Mouse (Mus musculus): Measurements from ENCODE around the gene Suds3.

The Suds3 gene

DNA sequence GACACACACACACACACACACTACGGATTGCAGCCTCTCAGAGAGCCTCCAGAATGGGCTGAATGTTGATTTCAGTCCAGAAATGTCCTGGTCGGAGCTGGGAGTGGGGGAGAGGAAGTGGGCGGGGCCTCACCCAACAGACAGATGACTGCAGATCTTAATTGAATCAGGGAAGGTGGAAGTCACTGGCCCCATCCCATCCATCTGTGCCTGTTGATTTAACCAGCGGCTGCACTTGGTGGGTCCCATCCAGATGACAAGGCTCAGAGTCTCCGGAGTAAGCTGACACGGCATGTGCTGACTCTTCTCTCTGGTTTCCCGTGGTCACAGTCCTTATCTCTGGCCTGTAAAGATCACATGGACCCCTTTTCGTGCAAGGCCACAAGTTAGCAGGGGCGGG, 20.0 kb upstream of the Suds3 start:
- no peak for DNase-seq (ENCODE audit: low read depth)

DNA sequence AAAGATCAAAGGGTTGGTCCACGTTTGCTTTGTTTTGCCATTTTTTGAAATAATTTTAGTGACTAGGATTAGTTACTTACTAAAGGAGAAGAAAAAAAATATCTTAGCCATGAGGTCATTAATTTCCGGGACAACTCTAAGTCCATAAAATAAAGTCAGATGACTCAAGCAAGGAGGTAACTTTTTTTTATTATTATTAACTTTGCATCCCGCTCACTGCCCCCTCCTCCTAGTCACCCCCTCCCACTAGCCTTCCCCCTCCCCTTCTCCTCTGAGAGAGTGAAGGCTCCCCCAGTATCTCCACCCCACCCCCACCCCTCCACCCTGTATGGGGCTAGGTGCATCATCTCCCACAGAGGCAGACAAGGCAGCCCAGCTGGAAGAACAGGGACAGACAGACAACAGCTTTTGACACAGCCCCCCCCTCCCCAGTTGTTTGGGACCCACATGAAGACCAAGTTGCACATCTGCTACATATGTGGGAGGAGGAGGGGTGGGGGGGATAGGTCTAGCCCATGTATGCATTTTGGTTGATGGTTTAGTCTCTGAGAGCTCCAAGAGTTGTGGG, 19.1 kb upstream of the Suds3 start:
- no peak for DNase-seq (ENCODE audit: low read depth)

DNA sequence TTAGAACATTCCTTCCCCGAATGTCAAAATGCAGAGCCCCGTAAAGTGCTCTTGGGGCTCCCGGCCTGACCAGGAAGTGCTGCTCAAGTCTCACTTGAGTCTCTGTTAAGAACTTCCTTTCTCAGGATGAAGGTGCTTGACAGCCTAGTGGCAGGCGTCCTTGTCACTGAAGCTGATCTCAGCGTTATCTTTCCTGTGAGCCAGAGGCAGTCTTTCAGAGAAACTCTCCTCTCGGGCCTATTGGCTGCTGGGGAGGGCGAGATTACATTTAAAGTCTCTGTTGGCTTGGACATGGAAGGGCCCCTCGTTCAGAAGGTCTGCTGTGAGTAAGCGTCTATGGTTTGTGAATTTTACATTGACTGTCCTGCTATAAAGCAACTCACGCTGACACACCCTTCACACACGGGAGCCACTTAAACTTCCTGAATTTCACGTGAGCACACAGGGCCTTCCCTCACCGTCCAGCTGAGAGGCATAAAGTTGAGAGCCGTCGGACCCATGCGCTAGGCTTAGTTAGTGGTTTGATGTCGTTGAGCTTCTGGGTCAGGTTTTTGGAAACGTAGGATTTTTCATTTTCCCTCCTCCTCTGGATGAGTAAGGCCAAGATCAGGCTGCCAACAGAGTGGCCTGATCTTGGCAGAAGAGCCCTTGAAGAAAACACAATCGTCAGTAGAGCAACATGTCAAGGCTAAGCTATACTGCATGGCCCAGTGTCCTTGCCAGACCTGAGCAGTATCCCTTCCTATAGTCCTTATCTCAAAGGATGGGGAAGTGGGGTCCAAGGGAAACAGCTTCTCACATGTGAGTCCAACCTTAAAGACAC, 18.4 kb upstream of the Suds3 start:
- DNase-seq (ENCODE audit: low read depth), result peak; percentile 74

DNA sequence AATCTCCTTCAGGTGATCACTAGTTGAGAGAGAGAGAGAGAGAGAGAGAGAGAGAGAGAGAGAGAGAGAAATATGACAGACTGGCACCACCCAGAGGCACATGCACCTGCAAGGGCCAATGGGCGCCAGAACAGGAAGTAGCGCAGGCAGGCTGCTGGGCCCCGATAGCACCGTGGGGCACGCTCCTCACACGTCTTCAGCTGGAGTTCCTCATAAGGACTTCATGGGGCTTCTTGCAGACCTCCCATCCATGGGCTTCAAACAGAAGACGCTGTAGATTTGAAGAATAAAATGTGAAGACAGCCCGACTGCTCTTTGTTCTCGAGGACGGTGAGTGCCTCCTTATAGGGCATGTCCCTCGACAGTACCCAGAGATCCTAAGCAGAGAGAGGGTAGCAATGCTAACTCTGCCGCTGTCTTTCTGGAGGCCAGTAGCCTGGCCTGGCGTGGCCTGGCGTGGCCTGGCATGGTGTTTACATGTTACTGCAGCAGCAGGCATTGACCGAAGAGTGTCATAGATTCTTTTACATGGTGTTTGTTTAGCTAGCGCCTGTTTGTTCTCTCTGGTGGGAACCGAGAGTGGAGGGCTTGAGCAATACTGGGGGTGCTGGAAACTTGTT, 17.6 kb upstream of the Suds3 start:
- DNase-seq (ENCODE audit: low read depth), result peak; percentile 75

DNA sequence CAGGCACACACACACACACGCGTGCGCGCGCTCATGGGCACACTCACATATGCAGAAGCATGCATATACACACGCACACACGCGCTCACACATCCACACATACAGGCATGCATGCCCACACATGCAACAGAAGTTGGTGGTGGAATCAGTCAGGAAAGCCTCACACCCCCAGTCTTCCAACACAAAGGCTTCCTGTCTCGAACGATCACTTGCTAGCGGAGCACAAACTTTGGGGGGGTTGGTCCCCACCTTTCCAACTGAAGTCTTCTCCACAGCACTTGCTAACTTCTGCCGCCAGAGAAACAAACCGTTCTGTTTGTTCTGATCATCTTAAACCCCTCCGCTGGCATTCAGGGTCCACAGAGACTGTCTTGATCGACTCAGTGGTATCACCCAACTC, 14.8 kb upstream of the Suds3 start:
- no peak for DNase-seq (ENCODE audit: low read depth)

DNA sequence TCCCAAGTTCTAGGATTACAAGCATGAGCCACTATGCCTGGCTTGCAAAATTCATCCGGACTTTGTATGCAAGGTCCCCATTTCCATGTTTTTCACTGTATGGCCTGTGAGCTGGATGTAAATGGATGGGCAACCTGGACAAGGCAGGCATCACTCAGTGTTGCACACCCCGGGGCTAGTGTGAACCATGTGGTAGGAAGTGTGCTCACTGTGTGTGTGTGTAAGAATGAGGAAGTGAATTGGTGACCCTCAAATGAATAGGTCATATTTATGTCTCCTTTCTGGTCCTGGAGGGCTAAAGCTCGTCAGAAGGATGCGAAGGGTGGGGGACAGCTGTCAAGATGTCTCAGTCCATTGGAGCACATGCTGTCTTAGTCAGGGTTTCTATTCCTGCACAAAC, 11.1 kb upstream of the Suds3 start:
- DNase-seq (ENCODE audit: low read depth), result no peak

DNA sequence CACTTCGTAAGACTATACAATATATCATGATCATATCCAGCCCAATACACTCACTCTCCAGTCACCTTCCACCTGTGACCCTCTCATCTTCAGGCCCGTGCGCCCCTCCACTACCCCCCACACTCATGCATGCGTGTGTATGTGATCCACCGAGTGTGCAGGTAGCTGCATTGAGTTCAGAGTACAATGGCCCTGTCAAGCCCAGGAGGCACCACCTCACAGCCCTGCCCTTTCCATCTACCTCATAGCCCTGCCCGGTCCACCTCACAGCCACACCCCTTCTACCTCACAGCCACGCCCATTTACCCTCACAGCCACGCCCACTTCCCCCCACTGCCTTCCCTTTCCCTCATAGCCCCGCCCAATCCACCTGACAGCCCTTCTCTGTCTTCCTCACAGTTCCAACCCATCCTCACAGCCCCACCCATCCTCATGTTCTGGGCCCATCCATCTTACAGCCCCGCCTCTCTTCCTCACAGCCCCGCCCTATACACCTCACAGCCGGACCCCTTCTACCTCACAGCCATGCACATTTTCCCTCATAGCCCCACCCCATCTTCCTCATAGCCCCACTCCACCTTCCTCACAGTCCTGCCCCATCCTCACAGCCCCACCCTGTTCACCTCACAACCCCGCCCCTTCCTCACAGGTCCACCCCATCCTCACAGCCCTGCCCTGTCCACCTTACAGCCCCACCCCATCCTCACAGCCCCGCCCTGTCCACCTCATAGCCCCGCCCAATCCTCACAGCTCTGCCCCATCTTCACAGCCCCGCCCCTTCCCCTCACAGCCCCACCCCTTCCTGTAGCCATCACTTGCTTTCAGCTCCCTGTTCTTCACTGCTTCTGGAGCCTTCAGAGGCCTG, 9.8 kb upstream of the Suds3 start:
- no peak for DNase-seq (ENCODE audit: low read depth)

DNA sequence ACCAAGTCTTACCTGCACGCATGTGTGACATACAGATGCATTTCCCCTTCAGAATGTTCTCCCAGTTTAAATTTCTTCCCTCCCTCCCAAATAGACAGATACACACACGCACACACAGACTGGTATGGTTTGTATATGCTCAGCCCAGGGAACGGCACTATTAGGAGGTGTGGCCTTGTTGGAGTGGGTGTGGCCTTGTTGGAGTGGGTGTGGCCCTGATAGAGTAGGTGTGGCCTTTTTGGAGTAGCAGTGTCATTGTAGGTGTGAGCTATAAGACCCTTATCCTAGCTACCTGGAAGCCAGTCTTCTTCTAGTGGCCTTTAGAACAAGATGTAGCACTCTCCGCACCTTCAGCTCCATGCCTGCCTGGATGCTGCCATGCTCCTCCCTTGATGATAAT, 7.9 kb upstream of the Suds3 start:
- DNase-seq (ENCODE audit: low read depth), result no peak

DNA sequence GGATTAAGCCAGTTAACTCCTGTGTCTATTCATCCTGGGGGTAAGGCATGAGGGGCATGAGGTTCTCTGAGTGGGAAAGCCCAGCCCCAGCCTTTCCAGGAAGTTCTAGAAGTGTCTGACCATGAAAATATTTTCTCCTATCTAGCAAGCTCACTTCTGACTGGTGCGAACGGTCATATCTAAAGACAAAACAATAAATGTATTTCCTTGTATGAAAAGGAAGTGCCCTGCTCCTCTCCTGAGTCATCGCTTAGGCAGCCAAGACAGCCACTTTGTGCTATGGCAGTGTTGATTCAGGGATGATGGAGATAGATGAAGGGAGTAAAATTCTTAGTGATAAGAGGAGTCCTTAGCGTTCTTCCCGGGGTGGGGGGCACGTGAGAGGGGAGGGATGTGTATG, 7.2 kb upstream of the Suds3 start:
- DNase-seq (ENCODE audit: low read depth), result no peak

DNA sequence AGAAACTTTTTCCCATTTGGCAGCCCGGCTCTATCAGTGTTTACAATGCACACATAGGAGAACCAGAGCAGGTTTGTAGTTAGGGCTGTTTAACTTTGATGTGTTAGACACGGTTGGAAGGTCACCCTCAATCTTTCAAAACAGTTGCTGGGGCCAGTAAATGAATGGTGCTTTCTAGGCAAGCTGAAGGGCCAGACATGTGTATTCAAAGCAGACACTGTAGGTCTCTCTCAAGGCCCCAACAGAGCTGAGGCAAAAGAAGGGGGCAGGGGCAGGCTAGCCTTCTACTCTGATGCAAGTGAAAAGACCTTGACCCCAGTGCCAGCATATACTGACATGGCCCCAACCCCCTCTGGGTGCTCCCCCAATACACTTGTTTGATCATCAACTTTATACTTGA, 5.7 kb upstream of the Suds3 start:
- DNase-seq (ENCODE audit: low read depth), result no peak

DNA sequence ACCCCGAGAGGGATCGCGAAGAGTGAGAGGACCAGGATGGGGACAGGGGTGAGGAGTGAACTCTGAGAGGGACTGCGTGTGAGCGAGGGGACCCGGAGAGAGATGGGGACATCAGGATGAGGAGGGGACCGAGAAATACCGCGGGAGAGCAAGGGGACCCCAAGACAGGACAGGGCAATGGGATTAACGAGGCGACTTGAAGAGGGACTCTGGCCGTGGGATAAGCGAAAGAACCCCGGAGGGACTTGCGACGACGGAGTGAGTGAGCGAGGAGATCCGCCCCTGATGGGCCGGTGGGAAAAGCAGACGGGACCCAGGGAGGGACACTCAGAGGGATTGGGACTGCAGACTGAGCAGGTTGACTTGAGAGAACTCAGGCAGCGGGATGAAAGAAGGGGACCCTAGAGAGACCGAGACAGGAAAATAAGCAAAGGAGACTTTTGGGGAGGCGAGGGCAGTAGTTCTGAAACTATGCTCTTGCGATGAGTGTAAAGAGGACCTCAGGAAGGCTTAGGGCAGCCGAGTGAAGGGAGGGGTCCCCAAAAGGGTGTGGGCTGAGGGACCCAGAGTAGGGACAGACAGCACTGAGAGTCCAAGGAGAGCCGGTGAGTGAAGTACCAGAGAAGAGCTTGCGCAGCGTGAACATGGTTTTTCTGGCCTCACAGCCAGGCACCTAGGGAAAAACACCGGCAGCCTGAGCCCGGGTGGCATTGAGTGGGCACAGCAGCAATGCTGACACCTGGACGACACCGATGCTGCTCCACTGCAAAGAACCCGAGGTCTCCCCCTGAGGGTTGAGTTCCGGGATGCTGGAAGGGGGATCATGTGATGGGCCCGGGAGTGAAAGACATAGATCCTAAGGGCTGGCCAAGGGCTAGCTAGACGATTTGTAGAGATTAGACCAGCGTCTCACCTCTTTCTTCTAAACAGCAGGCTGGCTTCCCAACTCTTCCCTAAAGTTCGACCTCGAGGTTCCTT, 4.9 kb upstream of the Suds3 start:
- DNase-seq (ENCODE audit: low read depth), result no peak

DNA sequence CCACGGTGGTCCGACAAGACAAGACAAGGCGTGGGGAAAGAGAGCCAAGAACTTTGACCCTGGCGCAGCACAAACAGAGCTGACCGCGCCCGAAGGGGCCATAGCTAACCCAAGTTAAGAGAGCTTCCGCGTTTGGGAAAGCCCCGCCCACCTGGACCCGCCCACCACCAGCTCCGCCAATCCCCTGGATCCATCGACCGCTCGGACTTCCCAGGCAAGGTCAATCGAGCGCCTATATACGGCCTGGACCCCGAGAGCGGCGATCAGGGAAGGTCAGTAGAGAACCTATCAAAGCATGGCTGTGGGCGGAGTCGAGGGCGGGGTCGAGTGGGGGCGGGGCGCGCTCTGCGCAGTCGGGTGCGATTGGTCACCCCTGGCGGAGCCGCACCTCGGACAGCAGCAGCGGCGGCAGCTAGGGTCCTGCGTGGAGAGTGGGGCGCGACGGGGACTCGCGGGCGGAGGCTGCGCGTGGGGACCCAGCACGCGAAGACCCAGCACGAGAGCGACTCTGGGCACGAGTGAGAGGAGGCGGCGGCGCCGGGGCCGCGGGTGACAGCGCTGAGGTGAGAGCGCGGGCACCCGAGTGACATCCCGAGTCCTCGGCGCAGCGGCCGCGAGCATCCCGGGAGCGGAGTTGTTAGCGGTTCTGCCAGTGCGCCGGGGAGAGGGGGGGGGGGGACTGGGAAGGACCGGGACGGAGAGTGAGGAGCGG, 4.0 kb upstream of the Suds3 start, which contains the start of gene Taok3:
Gene Taok3 (plus strand): TSS at position 353 of the 712 bp plus-strand sequence.
- peak; percentile 98 for DNase-seq (ENCODE audit: low read depth)

DNA sequence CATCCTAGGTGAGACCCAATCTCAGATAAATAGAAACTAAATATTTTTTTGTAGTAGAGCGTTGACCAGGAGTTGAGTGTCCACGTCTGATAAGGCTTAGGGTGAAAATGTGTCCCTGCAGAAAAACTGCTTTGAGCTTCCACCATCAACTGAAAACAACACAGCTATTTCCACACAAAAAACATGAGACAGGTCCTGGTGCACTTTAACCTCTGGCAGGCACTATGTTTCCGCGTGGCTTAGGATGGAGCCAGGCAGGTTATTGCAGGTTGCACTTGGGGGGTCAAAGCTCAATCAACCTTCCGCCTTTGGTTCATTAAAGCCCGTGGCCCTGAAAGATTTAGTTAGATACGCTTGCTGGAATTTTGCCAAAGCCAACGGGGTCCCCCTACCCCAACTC, 2.9 kb upstream of the Suds3 start:
- no peak for DNase-seq (ENCODE audit: low read depth)

DNA sequence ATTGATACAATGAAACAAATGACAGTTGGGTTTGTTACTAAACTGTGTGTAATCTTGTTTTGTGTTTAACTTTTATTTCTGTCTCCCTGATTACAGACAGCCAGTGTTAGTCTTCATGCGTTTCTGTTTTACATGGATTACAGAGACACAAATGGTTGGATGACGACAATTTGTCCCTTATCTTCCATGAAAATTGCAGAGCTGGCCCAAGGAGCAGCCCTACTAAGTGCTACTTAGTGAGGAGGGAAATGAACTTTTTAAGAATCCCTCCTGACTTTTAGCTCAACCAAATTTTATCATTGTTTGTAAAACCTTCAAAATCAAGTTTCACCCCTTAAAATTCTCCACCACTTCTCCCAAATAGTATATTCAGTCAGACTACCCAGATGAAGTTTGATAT, 2.3 kb upstream of the Suds3 start:
- no peak for DNase-seq (ENCODE audit: low read depth)

DNA sequence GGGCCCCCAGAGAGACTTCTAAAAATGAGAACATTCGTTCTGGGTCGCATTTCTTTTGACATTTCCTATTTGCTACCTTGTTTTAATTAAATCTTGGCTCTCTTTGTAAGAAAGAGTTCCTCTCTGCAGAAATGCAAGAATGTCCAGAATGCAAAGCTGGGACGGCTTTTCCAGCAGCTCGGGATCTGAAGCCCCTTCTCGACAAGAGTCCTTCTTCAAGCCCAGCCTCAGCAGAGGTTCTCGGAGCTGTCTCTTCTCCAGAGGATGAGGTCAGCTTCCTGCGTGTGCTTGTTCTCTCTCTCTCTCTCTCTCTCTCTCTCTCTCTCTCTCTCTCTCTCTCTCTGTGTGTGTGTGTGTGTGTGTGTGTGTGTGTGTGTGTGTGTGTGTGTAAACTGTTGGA, 1.8 kb upstream of the Suds3 start:
- DNase-seq (ENCODE audit: low read depth), result no peak

DNA sequence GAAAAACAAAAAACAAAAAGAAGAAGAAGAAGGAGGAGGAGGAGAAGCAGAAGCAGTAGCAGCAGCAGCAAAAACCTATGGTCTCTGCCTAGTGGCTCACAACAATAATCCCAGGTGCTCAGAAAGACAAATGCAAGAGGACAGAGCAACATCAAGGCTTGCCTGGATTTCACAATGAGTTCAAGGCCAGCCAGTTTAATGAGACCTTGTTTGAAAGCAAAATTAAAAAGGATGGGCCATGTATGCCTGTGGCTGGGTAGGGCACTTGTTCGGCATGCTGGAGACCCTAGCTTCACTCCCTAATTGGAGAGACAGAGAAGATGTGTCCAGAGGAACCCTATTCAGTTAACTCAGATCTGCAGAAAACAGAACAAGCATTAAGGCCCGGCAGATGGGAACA, 1.3 kb upstream of the Suds3 start:
- DNase-seq (ENCODE audit: low read depth), result no peak

DNA sequence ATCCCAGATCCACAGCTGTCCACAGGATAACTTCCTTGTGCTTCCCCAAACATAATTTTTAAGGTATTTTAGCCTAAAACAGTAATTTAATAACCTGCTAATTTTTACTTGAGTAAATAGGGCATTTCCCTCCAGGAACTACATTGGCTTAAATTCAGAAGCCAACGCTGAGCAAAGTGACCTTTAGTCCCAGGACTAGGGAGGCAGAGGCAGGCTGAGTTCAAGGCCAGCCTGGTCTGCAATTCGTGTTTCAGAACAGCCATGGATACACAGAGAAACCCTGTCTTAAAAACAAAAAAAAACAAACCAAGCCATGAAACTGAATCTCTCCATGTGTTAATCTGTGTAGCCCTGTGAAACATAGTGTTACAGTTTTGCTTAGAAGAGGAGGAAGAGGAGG, 747 bp upstream of the Suds3 start:
- no peak for DNase-seq (ENCODE audit: low read depth)

DNA sequence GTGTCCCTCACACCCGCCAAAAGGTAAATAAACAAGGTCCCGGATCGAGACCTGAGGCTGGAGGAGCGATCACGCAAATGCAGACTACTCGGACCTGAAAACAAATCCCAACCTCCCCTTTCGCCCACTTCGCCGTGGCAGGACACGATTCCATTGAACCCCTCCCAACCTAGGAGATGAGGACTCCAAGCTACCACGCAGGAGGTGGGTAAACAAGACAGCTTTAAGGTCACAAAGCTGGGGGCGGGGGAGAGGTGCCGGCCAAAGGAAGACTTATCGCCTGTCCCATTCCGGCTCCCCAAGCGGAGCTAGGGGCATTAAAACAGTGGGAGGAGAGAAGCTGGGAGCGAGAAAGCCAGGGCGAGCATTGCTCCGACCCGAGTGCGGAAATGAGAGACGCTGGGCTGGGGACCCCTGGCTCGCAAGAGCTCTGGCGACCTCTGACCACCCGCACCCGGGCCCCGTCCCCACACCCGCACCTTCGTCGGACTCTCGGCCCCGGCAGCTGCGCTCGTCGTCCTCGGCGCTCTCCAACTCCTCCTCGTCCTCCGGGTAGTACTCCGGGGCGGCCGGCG, 633 bp downstream of the Suds3 start:
- DNase-seq (ENCODE audit: low read depth), result no peak

DNA sequence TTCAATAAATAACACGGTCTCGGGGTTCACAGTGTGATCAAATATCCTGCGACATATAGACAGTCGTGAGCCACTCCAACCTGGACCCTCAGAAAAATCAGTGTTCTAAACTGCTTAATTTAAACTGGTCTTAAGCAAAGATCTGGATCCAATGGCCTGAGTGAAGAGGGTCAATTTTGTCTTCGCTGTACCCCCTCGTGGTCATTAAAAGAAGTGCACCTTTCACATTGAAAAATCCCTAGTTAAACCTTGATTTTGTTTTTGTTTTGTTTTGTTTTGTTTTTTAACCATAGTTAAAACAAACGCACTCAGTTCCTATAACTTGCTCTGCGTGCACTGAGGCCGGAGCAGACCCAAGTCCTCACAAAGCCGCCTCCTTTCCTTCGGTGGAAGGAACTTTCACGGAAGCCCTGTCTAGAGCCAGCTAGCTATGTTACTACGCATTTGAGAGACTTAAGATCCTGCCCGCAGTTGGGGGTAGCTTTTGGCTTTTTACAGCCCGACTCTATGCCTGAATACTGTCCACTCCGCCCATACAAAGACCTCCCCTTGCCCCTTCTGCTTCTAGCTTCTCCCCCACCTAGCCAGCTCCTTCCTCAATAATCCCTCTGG, 1.2 kb downstream of the Suds3 start:
- DNase-seq (ENCODE audit: low read depth), result no peak

DNA sequence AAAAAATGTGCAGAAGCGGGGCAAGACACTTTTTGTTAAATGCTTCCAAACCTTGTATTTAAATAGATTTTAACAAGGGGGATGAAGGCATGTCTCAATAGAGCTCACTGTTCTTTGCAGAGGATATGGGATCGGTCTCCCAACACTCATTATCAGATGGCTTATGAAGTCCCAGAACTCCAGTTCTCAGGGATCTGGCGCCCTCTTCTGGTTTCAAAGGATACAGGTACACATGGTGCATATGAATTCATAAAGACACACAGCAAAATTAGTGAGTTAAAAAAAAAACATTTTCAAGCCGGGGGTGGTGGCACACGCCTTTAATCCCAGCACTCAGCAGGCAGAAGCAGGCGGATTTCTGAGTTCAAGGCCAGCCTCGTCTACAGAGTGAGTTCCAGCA, 2.6 kb downstream of the Suds3 start:
- no peak for DNase-seq (ENCODE audit: low read depth)
